Mouse (Mus musculus) midbrain, embryonic 13.5 days (tissue): ENCODE results near the gene Hyls1. TPM values are rescaled to one million over a fixed set of nuclear protein-coding genes. Genes with fewer than 3 reads are reported as not detected.

ENCODE experiments used
- ATAC-seq: fragments of 200-750 bp; cut with Nextera tagmentation; 2 replicates; pipeline ENCODE4 v1.8.0; 2017; ENCODE audit warnings: mild to moderate bottlenecking, moderate TSS enrichment, moderate library complexity
- H3K27ac ChIP-seq: fragments of 300-500 bp; sonication (generic); 2 replicates; pipeline ENCODE4 v1.5.1; 2015; ENCODE audit warnings: inconsistent platforms, mild to moderate bottlenecking, moderate library complexity
- H3K27me3 ChIP-seq: fragments of 300-500 bp; sonication (generic); 2 replicates; pipeline ENCODE4 v1.6.1; 2015; ENCODE audit warnings: mild to moderate bottlenecking, inconsistent platforms
- H3K36me3 ChIP-seq: fragments of 300-500 bp; sonication (generic); 2 replicates; pipeline ENCODE4 v1.6.1; 2015; ENCODE audit warnings: mild to moderate bottlenecking, inconsistent platforms
- H3K4me1 ChIP-seq: fragments of 300-500 bp; sonication (generic); replicated peaks from 2 replicates; pipeline ENCODE4 v1.6.1; 2015; ENCODE audit warnings: inconsistent platforms
- H3K4me2 ChIP-seq: fragments of 300-500 bp; sonication (generic); replicated peaks from 2 replicates; pipeline ENCODE4 v1.6.1; 2015; ENCODE audit warnings: moderate library complexity, mild to moderate bottlenecking, inconsistent platforms
- H3K4me3 ChIP-seq: fragments of 300-500 bp; sonication (generic); replicated peaks from 2 replicates; pipeline ENCODE4 v1.5.1; 2015; ENCODE audit warnings: mild to moderate bottlenecking, inconsistent platforms
- H3K9ac ChIP-seq: fragments of 300-500 bp; sonication (generic); replicated peaks from 2 replicates; pipeline ENCODE4 v1.6.1; 2015; ENCODE audit warnings: mild to moderate bottlenecking, inconsistent platforms
- H3K9me3 ChIP-seq: fragments of 300-500 bp; sonication (generic); 2 replicates; pipeline ENCODE4 v1.6.1; 2016; ENCODE audit warnings: mild to moderate bottlenecking, inconsistent platforms
- WGBS: fragments of 180-500 bp; shearing (Covaris S2); methylation state at CpG from one replicate; pipeline ENCODE4 v1.1.7; 2015; 5-methylcytosine and 5-hydroxymethylcytosine counted together
- polyA plus RNA-seq: library from polyadenylated mRNA; unstranded; fragments of >200 nt; fragmentation: Nextera tagmentation; extraction: Ambion mirVana; gene quantifications from 2 replicates; pipeline ENCODE4 v1.2.1, GENCODE M21; 2015

Gene Hyls1
- polyA plus RNA-seq, 1 experiment from 2014 or later, result 19.8 TPM

GRCm38 (mm10) chr9:35541488-35541887, 28.7 kb downstream of the Hyls1 start:
- WGBS, result 7% methylated on average over 6 of the region's 6 CpGs
- Histone ChIP-seq H3K4me3 (no peak overlapping the region), H3K4me1 (no peaks in the 10 kb centered on the region), H3K9ac (no peak overlapping the region), H3K27ac (no peak overlapping the region), H3K27me3 (0 out of 2 replicates have a peak, but pooled peaks cover 2% of the 10 kb centered on the region), H3K4me2 (no peak overlapping the region), H3K36me3 (peaks cover 40% of the 10 kb centered on the region), H3K9me3 (no peaks in the 10 kb centered on the region)
- ATAC-seq, result peak; percentile 85

GRCm38 (mm10) chr9:35541024-35541423, 29.2 kb downstream of the Hyls1 start:
- no peaks in the 10 kb centered on the region for H3K4me1 ChIP-seq
- no peak for ATAC-seq
- peaks cover 37% of the 10 kb centered on the region for H3K36me3 ChIP-seq
- no peak overlapping the region for H3K4me2 ChIP-seq
- WGBS, result 87% methylated on average over 5 of the region's 5 CpGs
- no peak overlapping the region for H3K4me3 ChIP-seq
- 0 out of 2 replicates have a peak, but pooled peaks cover 2% of the 10 kb centered on the region for H3K27me3 ChIP-seq
- H3K9ac ChIP-seq, result no peak overlapping the region
- no peak overlapping the region for H3K27ac ChIP-seq
- no peaks in the 10 kb centered on the region for H3K9me3 ChIP-seq

GRCm38 (mm10) chr9:35539001-35539750, 31.0 kb downstream of the Hyls1 start:
- Histone ChIP-seq H3K4me3 (no peak overlapping the region), H3K4me2 (no peak overlapping the region), H3K36me3 (peaks cover 19% of the 10 kb centered on the region; the same call in 1 of the 2 replicates), H3K4me1 (no peaks in the 10 kb centered on the region), H3K9ac (0 out of 2 replicates have a peak overlapping the region, but pooled peaks have one; percentile 25), H3K9me3 (no peaks in the 10 kb centered on the region), H3K27ac (no peak overlapping the region), H3K27me3 (no peaks in the 10 kb centered on the region)
- WGBS, result 77% methylated on average over 13 of the region's 13 CpGs
- no peak for ATAC-seq

GRCm38 (mm10) chr9:35535876-35536275, 34.3 kb downstream of the Hyls1 start:
- no peaks in the 10 kb centered on the region for H3K9me3 ChIP-seq
- no peak overlapping the region for H3K9ac ChIP-seq
- no peak overlapping the region for H3K4me2 ChIP-seq
- H3K27ac ChIP-seq, result no peak overlapping the region
- no peaks in the 10 kb centered on the region for H3K4me1 ChIP-seq
- no peak for ATAC-seq
- 0 out of 2 replicates have a peak, but pooled peaks cover 3% of the 10 kb centered on the region for H3K36me3 ChIP-seq
- WGBS, result 78% methylated on average over 4 of the region's 4 CpGs
- no peak overlapping the region for H3K4me3 ChIP-seq
- no peaks in the 10 kb centered on the region for H3K27me3 ChIP-seq

- no peaks in the 10 kb centered on the region for H3K4me1 ChIP-seq
- peak; percentile 94 for ATAC-seq
- H3K4me3 ChIP-seq, result no peak overlapping the region
- H3K4me2 ChIP-seq, result no peak overlapping the region
- 0 out of 2 replicates have a peak, but pooled peaks cover 3% of the 10 kb centered on the region for H3K36me3 ChIP-seq
- no peak overlapping the region for H3K27ac ChIP-seq
- WGBS, result 2% methylated on average over 2 of the region's 2 CpGs
- no peak overlapping the region for H3K9ac ChIP-seq
- no peaks in the 10 kb centered on the region for H3K27me3 ChIP-seq
- H3K9me3 ChIP-seq, result no peaks in the 10 kb centered on the region
These were observed 35.1 kb downstream of the Hyls1 start for GRCm38 (mm10) chr9:35535110-35535509.

- H3K4me3 ChIP-seq, result no peak overlapping the region
- no peak overlapping the region for H3K9ac ChIP-seq
- no peaks in the 10 kb centered on the region for H3K4me1 ChIP-seq
- ATAC-seq, result no peak
- no peaks in the 10 kb centered on the region for H3K36me3 ChIP-seq
- WGBS, result 79% methylated on average over 9 of the region's 9 CpGs
- H3K9me3 ChIP-seq, result no peaks in the 10 kb centered on the region
- H3K27ac ChIP-seq, result no peak overlapping the region
- H3K27me3 ChIP-seq, result no peaks in the 10 kb centered on the region
- H3K4me2 ChIP-seq, result no peak overlapping the region
These were observed 36.9 kb downstream of the Hyls1 start for GRCm38 (mm10) chr9:35533266-35533665.

DNA sequence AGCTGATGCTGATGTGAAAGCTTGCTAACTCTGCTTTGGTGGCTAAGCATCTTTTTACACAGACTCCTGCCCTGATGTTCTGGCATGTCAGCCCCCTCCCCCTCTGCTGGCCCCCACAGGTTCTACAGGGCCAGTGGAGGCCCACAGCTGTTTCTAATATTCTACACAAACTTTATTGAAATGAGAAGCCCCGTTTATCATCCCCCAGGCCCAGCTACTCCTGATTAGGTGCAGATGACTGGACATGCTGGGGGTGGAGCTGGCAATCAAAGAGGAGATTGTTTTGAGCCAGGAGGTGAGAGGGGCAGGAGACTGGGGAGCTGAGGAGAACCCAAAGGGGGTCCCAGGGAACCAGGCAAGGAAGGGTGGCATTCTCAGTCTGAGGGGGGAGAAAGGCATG, 40.4 kb downstream of the Hyls1 start:
- 40% methylated on average over 1 of the region's 1 CpGs for WGBS
- no peak overlapping the region for H3K4me3 ChIP-seq
- no peaks in the 10 kb centered on the region for H3K27me3 ChIP-seq
- H3K4me2 ChIP-seq, result no peak overlapping the region
- no peaks in the 10 kb centered on the region for H3K36me3 ChIP-seq
- H3K27ac ChIP-seq, result no peak overlapping the region
- H3K9ac ChIP-seq, result no peak overlapping the region
- H3K4me1 ChIP-seq, result no peaks in the 10 kb centered on the region
- no peaks in the 10 kb centered on the region for H3K9me3 ChIP-seq
- ATAC-seq, result no peak

- no peak overlapping the region for H3K9ac ChIP-seq
- H3K27ac ChIP-seq, result no peak overlapping the region
- no peak for ATAC-seq
- H3K27me3 ChIP-seq, result no peaks in the 10 kb centered on the region
- no peak overlapping the region for H3K4me2 ChIP-seq
- peaks cover 3% of the 10 kb centered on the region for H3K4me1 ChIP-seq
- 81% methylated on average over 3 of the region's 3 CpGs for WGBS
- no peaks in the 10 kb centered on the region for H3K36me3 ChIP-seq
- H3K9me3 ChIP-seq, result no peaks in the 10 kb centered on the region
- H3K4me3 ChIP-seq, result no peak overlapping the region
These were observed 41.1 kb downstream of the Hyls1 start for GRCm38 (mm10) chr9:35529141-35529540.

DNA sequence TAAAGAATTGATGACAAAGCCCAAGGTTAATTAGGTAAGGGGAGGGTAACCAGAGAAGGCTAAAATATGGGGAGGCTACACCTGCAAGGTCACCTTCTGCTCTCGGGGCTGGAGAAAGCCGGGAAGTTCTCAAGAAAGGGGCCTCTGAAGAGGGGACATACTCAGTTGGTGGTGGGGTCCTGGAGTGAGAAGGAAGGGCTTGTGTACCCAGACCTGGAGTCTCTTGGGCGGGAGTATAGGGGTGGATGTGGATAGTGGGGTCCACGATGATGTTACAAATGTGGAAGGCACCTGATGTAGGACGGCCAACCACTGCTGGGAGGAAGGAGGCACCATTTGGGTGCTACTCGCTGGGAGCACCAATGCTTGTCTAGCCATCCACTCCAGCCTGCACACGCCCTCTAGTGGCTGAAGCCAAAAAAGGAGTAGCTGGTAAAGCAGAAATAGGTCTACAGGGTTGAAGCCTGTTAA, 46.2 kb downstream of the Hyls1 start:
- no peaks in the 10 kb centered on the region for H3K9me3 ChIP-seq
- peak; percentile 85 for ATAC-seq
- whole genome bisulfite sequencing, result 18% methylated on average over 7 of the region's 7 CpGs
- H3K4me3 ChIP-seq, result no peak overlapping the region
- no peaks in the 10 kb centered on the region for H3K36me3 ChIP-seq
- 0 out of 2 replicates have a peak overlapping the region, but pooled peaks have one; percentile 40 for H3K27ac ChIP-seq
- H3K27me3 ChIP-seq, result 0 out of 2 replicates have a peak, but pooled peaks cover 4% of the 10 kb centered on the region
- H3K9ac ChIP-seq, result no peak overlapping the region
- no peak overlapping the region; the same call in 1 of the 2 replicates for H3K4me2 ChIP-seq
- peaks cover 14% of the 10 kb centered on the region for H3K4me1 ChIP-seq

DNA sequence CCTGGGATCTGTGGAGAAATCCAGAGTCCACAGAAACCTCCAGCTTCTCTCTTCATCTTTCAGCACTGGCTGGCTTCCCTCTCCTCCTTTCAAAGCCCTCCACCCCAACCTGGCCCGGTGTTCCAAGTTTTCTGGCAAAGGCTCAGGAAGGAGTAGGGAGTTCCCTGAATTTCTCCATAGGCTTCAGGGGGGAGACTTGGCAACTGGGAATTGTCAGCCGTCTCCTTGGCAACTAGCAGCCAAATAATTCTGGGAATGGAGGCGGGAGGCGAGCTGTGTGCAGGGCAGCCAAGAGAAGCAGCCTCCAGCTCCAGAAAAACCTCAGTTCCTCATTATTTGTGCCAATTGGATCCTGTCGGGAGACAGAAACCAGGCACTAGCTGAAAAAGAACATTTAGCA, 46.7 kb downstream of the Hyls1 start:
- ATAC-seq, result peak; percentile 81
- Histone ChIP-seq H3K27ac (no peak overlapping the region), H3K27me3 (0 out of 2 replicates have a peak, but pooled peaks cover 4% of the 10 kb centered on the region), H3K4me2 (no peak overlapping the region; the same call in 1 of the 2 replicates), H3K9ac (no peak overlapping the region), H3K4me3 (no peak overlapping the region), H3K4me1 (peaks cover 14% of the 10 kb centered on the region), H3K36me3 (no peaks in the 10 kb centered on the region), H3K9me3 (no peaks in the 10 kb centered on the region)
- WGBS, result 10% methylated on average over 5 of the region's 5 CpGs

DNA sequence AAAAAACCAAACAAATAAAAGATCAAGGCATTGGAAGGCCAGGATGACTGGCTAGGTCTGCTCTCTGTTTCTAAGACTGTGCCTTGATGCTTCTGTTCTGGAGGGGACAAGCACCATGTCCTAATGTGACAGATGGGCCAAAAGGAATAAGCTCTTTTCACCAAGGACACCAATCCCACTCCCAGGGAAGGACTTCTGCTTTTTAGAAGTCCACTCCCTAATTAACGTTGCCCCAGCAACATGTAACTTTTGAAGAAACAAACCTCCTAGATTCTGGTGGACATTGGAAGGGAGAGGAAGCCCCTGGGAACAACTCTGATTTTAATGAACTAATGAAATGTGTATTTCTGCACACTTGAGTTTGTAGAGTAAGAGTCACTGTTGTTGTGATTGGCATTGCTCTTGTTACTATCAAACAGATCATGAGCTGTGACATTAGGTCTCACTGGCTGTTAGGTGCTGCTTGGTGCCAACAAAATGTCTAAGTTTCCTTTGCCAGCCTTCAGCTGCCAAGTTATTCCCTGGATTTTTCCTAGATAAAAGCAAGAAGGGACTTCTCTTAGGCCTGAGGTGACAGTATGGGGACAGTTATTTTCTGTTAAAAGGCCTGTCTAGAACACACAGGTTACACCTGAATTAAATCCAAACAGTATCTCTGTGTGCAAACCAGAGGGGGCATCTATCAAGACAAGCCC, 47.2 kb downstream of the Hyls1 start:
- ATAC-seq, result no peak

DNA sequence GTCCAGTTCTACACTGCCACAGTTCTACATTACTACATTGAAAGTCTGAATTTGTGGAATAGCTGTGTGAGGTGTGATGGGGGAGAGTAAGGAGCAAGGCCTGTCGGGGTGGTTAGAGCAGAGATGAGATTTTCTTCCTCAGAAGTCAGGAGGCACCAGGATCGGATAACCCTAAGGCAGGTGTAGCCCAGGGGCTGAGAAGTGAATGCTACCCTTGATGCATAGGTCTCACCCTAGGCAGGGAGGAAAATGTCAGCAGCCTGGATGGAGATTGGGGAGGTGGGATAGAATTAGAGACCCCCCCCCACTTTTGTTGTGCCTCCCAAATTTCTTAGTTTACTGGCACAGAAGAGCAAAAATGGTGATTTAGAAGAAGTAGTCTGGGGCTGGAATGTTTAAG, 48.0 kb downstream of the Hyls1 start:
- no peak for ATAC-seq
- no peak overlapping the region for H3K4me3 ChIP-seq
- H3K9me3 ChIP-seq, result no peaks in the 10 kb centered on the region
- H3K27ac ChIP-seq, result no peak overlapping the region
- H3K27me3 ChIP-seq, result 0 out of 2 replicates have a peak, but pooled peaks cover 4% of the 10 kb centered on the region
- no peak overlapping the region for H3K9ac ChIP-seq
- H3K4me1 ChIP-seq, result peaks cover 14% of the 10 kb centered on the region
- 76% methylated on average over 2 of the region's 2 CpGs for WGBS
- no peak overlapping the region for H3K4me2 ChIP-seq
- H3K36me3 ChIP-seq, result no peaks in the 10 kb centered on the region

More for the DNA sequence above, 47.2 kb downstream of the Hyls1 start:
- no peaks in the 10 kb centered on the region for H3K36me3 ChIP-seq
- H3K4me1 ChIP-seq, result peaks cover 14% of the 10 kb centered on the region
- H3K9me3 ChIP-seq, result no peaks in the 10 kb centered on the region
- WGBS, result 57% methylated on average over 1 of the region's 1 CpGs
- no peak overlapping the region for H3K4me2 ChIP-seq
- H3K9ac ChIP-seq, result no peak overlapping the region
- H3K27ac ChIP-seq, result no peak overlapping the region
- 0 out of 2 replicates have a peak, but pooled peaks cover 4% of the 10 kb centered on the region for H3K27me3 ChIP-seq
- H3K4me3 ChIP-seq, result no peak overlapping the region
